Mouse (Mus musculus) limb, embryonic 15.5 days (tissue): ENCODE results near the gene Arhgef12. TPM values are rescaled to one million over a fixed set of nuclear protein-coding genes. Genes with fewer than 3 reads are reported as not detected.
"Not testable (repeated sequence)": the region's sequence is repeated elsewhere in the genome, so short reads cannot be mapped to it uniquely, and the experiment has no call there.

ENCODE experiments used
- ATAC-seq: fragments of 200-750 bp; cut with Nextera tagmentation; 2 replicates; pipeline ENCODE4 v1.8.0; 2017; ENCODE audit warnings: low read depth, moderate TSS enrichment; ENCODE audit not compliant: insufficient number of reproducible peaks, low FRiP score, low TSS enrichment
- H3K27ac ChIP-seq: fragments of 300-500 bp; sonication (generic); 2 replicates; pipeline ENCODE4 v1.5.1; 2015; ENCODE audit warnings: moderate library complexity, mild to moderate bottlenecking, inconsistent platforms
- H3K27me3 ChIP-seq: fragments of 300-500 bp; sonication (generic); 2 replicates; pipeline ENCODE4 v1.6.1; 2015; ENCODE audit warnings: inconsistent platforms
- H3K36me3 ChIP-seq: fragments of 300-500 bp; sonication (generic); 2 replicates; pipeline ENCODE4 v1.6.1; 2015; ENCODE audit warnings: inconsistent platforms
- H3K4me1 ChIP-seq: fragments of 300-500 bp; sonication (generic); 2 replicates; pipeline ENCODE4 v1.6.1; 2015; ENCODE audit warnings: inconsistent platforms
- H3K4me2 ChIP-seq: fragments of 300-500 bp; sonication (generic); 2 replicates; pipeline ENCODE4 v1.6.1; 2015; ENCODE audit warnings: mild to moderate bottlenecking, inconsistent platforms
- H3K4me3 ChIP-seq: fragments of 300-500 bp; sonication (generic); 2 replicates; pipeline ENCODE4 v1.5.1; 2015; ENCODE audit warnings: mild to moderate bottlenecking, inconsistent platforms
- H3K9ac ChIP-seq: fragments of 300-500 bp; sonication (generic); 2 replicates; pipeline ENCODE4 v1.6.1; 2015; ENCODE audit warnings: inconsistent platforms
- H3K9me3 ChIP-seq: fragments of 300-500 bp; sonication (generic); 2 replicates; pipeline ENCODE4 v1.6.1; 2016; ENCODE audit warnings: inconsistent platforms
- WGBS: fragments of 180-500 bp; shearing (Covaris S2); methylation state at CpG from one replicate; pipeline ENCODE4 v1.1.7; 2015; 5-methylcytosine and 5-hydroxymethylcytosine counted together
- polyA plus RNA-seq: library from polyadenylated mRNA; unstranded; fragments of >200 nt; fragmentation: Nextera tagmentation; extraction: Ambion mirVana; gene quantifications from 2 replicates; pipeline ENCODE4 v1.2.1, GENCODE M21; 2015

Arhgef12 gene
- polyA plus RNA-seq, 1 experiment from 2014 or later, result 13.2 TPM

DNA sequence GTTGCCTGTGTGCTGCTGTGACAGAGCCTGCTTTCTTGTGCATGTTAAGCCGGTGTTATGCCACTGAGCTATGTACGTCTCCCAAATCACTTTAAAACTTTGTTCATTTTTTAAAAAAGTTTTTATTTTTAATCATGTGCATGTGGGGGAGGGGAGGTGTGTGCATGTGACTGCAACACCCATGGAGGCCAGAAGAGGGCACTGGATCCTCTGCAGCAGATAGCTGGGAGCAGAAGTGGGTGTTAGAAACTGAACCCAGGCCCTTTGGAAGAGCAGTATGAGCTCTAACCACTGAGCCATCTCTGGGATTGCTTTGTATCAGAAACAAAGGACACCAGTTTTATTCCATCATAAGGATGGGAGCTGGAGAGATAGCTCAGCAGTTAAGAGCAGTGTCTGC lies 23.6 kb upstream of the Arhgef12 start:
- no peak for ATAC-seq
- peaks cover 17% of the 10 kb centered on the region for H3K4me1 ChIP-seq
- H3K9me3 ChIP-seq, result no peaks in the 10 kb centered on the region
- 84% methylated on average over 2 of the region's 2 CpGs for WGBS
- no peak overlapping the region for H3K9ac ChIP-seq
- H3K27ac ChIP-seq, result no peak overlapping the region
- no peaks in the 10 kb centered on the region for H3K36me3 ChIP-seq
- no peak overlapping the region for H3K4me2 ChIP-seq
- H3K4me3 ChIP-seq, result no peak overlapping the region
- no peaks in the 10 kb centered on the region for H3K27me3 ChIP-seq

DNA sequence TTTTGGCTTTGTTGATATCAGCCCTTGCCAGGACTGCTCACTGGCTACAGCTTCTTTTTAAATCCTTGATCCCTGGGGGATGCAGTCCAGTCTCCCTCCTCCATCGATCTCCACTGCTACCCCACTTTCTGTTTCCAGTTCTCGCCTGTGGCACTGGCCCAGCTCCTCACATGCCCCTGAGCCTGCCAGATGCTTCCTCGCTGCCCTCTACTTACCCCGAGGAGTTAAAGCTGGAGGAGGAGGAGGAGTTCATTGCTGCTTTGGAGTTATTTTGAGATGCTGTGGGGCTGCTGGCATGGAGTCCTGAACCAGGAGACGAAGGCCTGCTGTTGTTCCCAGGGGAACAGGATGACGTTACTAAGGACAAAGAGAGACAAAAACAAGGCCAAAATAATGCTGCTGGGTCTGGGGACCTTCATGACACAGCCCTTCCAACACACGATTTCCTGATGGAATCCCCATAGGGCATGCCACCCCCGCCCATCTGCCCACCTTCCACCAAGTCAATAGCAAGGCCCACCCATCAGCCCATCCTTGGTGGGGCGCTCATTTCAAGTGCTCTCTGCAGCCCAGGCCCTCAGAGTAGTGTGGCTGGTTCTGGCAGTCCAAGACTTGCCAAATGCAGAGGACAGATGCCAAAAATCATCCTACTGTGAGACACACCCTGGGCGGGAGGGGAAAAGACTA lies 20.2 kb upstream of the Arhgef12 start:
- peak; percentile 52; the same call in 1 of the 2 replicates for ATAC-seq
- no peak overlapping the region for H3K4me3 ChIP-seq
- no peaks in the 10 kb centered on the region for H3K9me3 ChIP-seq
- H3K27me3 ChIP-seq, result no peaks in the 10 kb centered on the region
- H3K27ac ChIP-seq, result no peak overlapping the region
- no peaks in the 10 kb centered on the region for H3K36me3 ChIP-seq
- H3K4me2 ChIP-seq, result no peak overlapping the region
- H3K4me1 ChIP-seq, result peaks cover 14% of the 10 kb centered on the region
- 63% methylated on average over 10 of the region's 10 CpGs for WGBS
- no peak overlapping the region for H3K9ac ChIP-seq

DNA sequence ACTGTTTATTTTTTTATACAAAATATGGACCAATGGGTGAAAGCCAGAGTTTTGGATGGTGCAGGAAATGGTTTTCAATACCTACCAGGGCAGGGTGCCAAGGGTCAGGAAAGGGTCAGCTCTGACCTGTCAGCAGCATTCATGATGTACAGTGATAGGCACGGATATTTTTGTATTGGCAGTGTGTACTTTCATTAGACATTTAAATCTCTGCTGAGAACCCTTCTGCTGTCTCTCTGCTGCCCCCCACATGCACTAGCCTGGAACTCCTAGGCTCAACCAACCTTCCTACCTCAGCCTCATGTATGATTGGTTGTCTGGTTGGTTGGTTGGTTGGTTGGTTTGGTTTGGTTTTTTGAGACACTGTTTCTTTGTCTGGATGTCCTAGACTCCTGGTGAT lies 15.3 kb upstream of the Arhgef12 start:
- Histone ChIP-seq H3K9ac (no peak overlapping the region), H3K36me3 (no peaks in the 10 kb centered on the region), H3K4me1 (peaks cover 4% of the 10 kb centered on the region), H3K9me3 (no peaks in the 10 kb centered on the region), H3K4me2 (no peak overlapping the region), H3K27ac (no peak overlapping the region), H3K27me3 (no peaks in the 10 kb centered on the region), H3K4me3 (no peak overlapping the region)
- no peak for ATAC-seq
- WGBS, result 52% methylated on average over 1 of the region's 1 CpGs

GRCm38 (mm10) chr9:43121948-43122347 lies 14.9 kb upstream of the Arhgef12 start:
- 90% methylated on average over 2 of the region's 2 CpGs for WGBS
- H3K4me3 ChIP-seq, H3K4me2 ChIP-seq, ATAC-seq, H3K4me1 ChIP-seq, H3K27me3 ChIP-seq, H3K36me3 ChIP-seq, H3K9me3 ChIP-seq, H3K27ac ChIP-seq, H3K9ac ChIP-seq: not testable (repeated sequence)

DNA sequence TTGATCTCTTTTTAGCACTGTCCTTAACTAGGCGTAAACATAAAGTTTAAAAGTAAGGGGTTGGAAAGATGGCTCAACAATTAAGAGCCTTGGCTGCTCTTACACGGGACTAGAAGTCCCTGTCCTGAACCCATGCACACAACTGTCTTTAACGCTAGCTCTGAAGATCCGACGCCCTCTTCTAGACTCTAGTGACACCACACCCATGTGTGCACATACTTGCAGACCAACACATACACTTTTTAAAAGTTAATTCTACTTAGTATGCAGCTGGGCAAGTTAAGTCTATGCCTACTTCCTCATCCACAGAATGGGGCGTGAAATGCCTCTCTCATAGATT lies 9.9 kb upstream of the Arhgef12 start:
- 0 out of 2 replicates have a peak, but pooled peaks cover 5% of the 10 kb centered on the region for H3K4me1 ChIP-seq
- H3K27ac ChIP-seq, result no peak overlapping the region
- H3K9ac ChIP-seq, result no peak overlapping the region
- no peak overlapping the region for H3K4me3 ChIP-seq
- no peaks in the 10 kb centered on the region for H3K27me3 ChIP-seq
- no peak for ATAC-seq
- 78% methylated on average over 6 of the region's 6 CpGs for WGBS
- no peak overlapping the region for H3K4me2 ChIP-seq
- no peaks in the 10 kb centered on the region for H3K9me3 ChIP-seq
- H3K36me3 ChIP-seq, result no peaks in the 10 kb centered on the region

GRCm38 (mm10) chr9:43116134-43116996 lies 9.3 kb upstream of the Arhgef12 start, which contains the start of gene Tmem136:
Gene Tmem136 (minus strand): TSS chr9:43116570.
- H3K27ac ChIP-seq, result no peak within 1 kb of the TSS
- H3K4me3 ChIP-seq, result peak within 1 kb of the TSS; percentile 64
- H3K4me1 ChIP-seq, result 0 out of 2 replicates have a peak, but pooled peaks cover 5% of the 10 kb centered on the region
- peak; percentile 79; the same call in 1 of the 2 replicates for ATAC-seq
- no peaks in the 10 kb centered on the region for H3K27me3 ChIP-seq
- H3K9ac ChIP-seq, result peak within 1 kb of the TSS; percentile 77
- H3K9me3 ChIP-seq, result no peaks in the 10 kb centered on the region
- peak within 1 kb of the TSS; percentile 83 for H3K4me2 ChIP-seq
- 5% methylated on average over 55 of the region's 55 CpGs for WGBS
- H3K36me3 ChIP-seq, result peaks cover under 1% of the 10 kb centered on the region; the same call in 1 of the 2 replicates

- WGBS, result 35% methylated on average over 12 of the region's 12 CpGs
- no peaks in the 10 kb centered on the region for H3K27me3 ChIP-seq
- no peak overlapping the region for H3K27ac ChIP-seq
- H3K9me3 ChIP-seq, result no peaks in the 10 kb centered on the region
- peak overlapping the region; percentile 77 for H3K9ac ChIP-seq
- no peak for ATAC-seq
- peaks cover 8% of the 10 kb centered on the region for H3K36me3 ChIP-seq
- peak overlapping the region; percentile 83 for H3K4me2 ChIP-seq
- H3K4me1 ChIP-seq, result 0 out of 2 replicates have a peak, but pooled peaks cover 5% of the 10 kb centered on the region
- peak overlapping the region; percentile 64 for H3K4me3 ChIP-seq
These were observed 8.5 kb upstream of the Arhgef12 start for GRCm38 (mm10) chr9:43115431-43116133.

- ATAC-seq, result no peak
- H3K4me2 ChIP-seq, result no peak overlapping the region
- WGBS, result 91% methylated on average over 4 of the region's 4 CpGs
- H3K9ac ChIP-seq, result no peak overlapping the region
- no peak overlapping the region for H3K27ac ChIP-seq
- H3K4me3 ChIP-seq, result no peak overlapping the region
- 0 out of 2 replicates have a peak, but pooled peaks cover 5% of the 10 kb centered on the region for H3K4me1 ChIP-seq
- no peaks in the 10 kb centered on the region for H3K9me3 ChIP-seq
- H3K27me3 ChIP-seq, result no peaks in the 10 kb centered on the region
- H3K36me3 ChIP-seq, result peaks cover 10% of the 10 kb centered on the region
These were observed 7.8 kb upstream of the Arhgef12 start for GRCm38 (mm10) chr9:43114833-43115232.

DNA sequence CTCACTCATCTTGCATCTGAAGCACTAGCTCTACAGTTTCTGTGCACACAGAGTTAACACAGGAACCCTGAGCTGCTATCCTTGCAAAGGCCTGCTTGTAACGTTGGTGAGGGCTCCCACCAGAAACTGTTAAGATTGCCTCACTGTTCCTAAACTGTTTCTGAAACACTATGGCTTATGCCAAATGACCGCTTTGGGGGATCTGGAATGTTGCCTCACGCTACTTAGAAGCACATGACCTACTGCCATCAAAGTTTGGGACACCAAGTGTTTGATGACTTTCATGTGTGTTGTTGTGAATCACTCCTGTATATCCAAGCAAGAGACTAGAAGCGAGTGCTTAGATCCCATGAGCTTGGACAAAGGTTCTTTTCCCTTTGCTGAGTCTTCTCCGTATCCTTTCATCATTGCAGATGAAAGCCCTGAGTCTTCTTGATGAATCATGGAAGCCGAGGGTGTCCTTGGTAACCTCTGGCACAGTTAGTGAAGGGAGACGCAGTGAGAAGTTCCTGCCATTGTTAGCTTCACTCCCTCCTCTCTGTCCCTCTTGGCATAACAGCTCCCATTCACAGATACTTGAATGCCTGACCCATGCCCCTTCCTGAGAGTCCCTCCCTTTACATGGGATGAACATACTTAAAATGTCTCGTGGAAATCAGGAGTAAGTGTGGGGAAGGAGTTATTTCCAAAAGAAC lies 3.4 kb upstream of the Arhgef12 start:
- Histone ChIP-seq H3K4me2 (no peak overlapping the region), H3K4me3 (no peak overlapping the region), H3K27ac (no peak overlapping the region), H3K9ac (no peak overlapping the region), H3K9me3 (no peaks in the 10 kb centered on the region), H3K4me1 (peaks cover 11% of the 10 kb centered on the region), H3K27me3 (no peaks in the 10 kb centered on the region), H3K36me3 (peaks cover 10% of the 10 kb centered on the region)
- ATAC-seq, result no peak
- 81% methylated on average over 8 of the region's 8 CpGs for WGBS

- Histone ChIP-seq H3K36me3 (peaks cover 10% of the 10 kb centered on the region), H3K4me2 (no peak overlapping the region), H3K27me3 (no peaks in the 10 kb centered on the region), H3K27ac (no peak overlapping the region), H3K4me1 (peaks cover 11% of the 10 kb centered on the region), H3K9ac (no peak overlapping the region), H3K9me3 (no peaks in the 10 kb centered on the region), H3K4me3 (no peak overlapping the region)
- no peak for ATAC-seq
- WGBS, result 86% methylated on average over 7 of the region's 7 CpGs
These were observed 2.1 kb upstream of the Arhgef12 start for GRCm38 (mm10) chr9:43109125-43109524.

- Histone ChIP-seq H3K4me1 (peaks cover 15% of the 10 kb centered on the region), H3K27me3 (no peaks in the 10 kb centered on the region), H3K9me3 (no peaks in the 10 kb centered on the region), H3K27ac (no peak overlapping the region), H3K36me3 (peaks cover 10% of the 10 kb centered on the region), H3K4me2 (no peak overlapping the region), H3K4me3 (no peak overlapping the region), H3K9ac (no peak overlapping the region)
- 89% methylated on average over 3 of the region's 3 CpGs for WGBS
- no peak for ATAC-seq
These were observed 1.7 kb upstream of the Arhgef12 start for GRCm38 (mm10) chr9:43108721-43109120.
